Mouse (Mus musculus): ENCODE results near the gene Mctp2.

DNA sequence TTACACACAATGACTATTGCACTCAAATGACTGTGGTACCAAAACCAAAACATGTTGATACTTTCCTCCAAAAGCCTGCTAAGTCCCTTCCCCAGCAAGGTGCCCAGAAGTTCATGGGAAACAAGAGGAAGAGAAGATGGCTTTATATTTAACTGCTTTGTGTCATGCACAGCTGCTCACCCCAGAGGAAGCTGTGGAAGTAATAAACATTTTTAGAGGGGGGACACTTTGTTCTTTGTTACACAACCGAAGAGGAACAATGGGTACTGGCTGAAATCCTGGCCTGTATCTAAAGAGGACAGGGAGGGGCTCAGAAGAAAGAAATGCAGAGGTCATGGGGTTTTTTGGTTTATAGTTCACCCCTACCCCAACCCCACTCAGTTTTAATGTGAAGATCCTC lies 144.2 kb downstream of the Mctp2 start:
- TF ChIP-seq POLR2A (IDR thresholded peaks at IDR 0.05; ENCODE audit: extremely low read depth, insufficient read depth, low read length) = no peak
- no peak for TF ChIP-seq CTCF (IDR thresholded peaks at IDR 0.05; ENCODE audit: extremely low read depth, insufficient read depth, low read length)
